15 mouse cellular contexts compared by ENCODE assay signal in genomic region chr11:72147910-72148309, GRCm38 (mm10). TPM values are rescaled to one million over a fixed set of nuclear protein-coding genes. Genes with fewer than 3 reads are reported as not detected.
DNase-seq lines count a peak whose midpoint lies in the region; ATAC-seq and TF ChIP-seq lines count a peak whose summit lies in the region.
"Had no signal": no experiment of that assay in that cellular context is flagged by ENCODE, and none has a peak within 500 bp of the region (broad histone marks: within the 10 kb centered on the region; RNA-seq: fewer than 3 reads in every experiment).

No protein-coding gene starts in this region.

- H3K27me3 ChIP-seq in embryonic facial prominence, embryonic 11.5 days (ENCODE audit: control insufficient read depth, insufficient read depth, low read length): no peaks in the 10 kb centered on the region
- H3K27me3 ChIP-seq in embryonic facial prominence, embryonic 10.5 days (replicated peaks; ENCODE audit: low read depth, poor library complexity, severe bottlenecking): peaks cover 15% of the 10 kb centered on the region
- no peaks in the 10 kb centered on the region for H3K27me3 ChIP-seq in forebrain, embryonic 14.5 days (replicated peaks; ENCODE audit: control insufficient read depth, insufficient read depth, low read length)
- no peaks in the 10 kb centered on the region for H3K27me3 ChIP-seq in hindbrain, embryonic 15.5 days
- no peaks in the 10 kb centered on the region for H3K27me3 ChIP-seq in midbrain, embryonic 16.5 days (ENCODE audit: control insufficient read depth, insufficient read depth, low read depth, low read length)
- no peaks in the 10 kb centered on the region for H3K27me3 ChIP-seq in thymus, adult 2 months (ENCODE audit: control insufficient read depth, insufficient read depth, low read length)

- no peak overlapping the region for H3K9ac ChIP-seq in embryonic facial prominence, embryonic 11.5 days (replicated peaks; ENCODE audit: low read length)
- H3K9ac ChIP-seq in forebrain, embryonic 14.5 days (ENCODE audit: low read length): no peak overlapping the region
- no peak overlapping the region for H3K9ac ChIP-seq in hindbrain, embryonic 15.5 days
- no peak overlapping the region for H3K9ac ChIP-seq in midbrain, embryonic 16.5 days (ENCODE audit: low read depth, low read length)
- H3K9ac ChIP-seq: liver, postnatal 0 days had no signal

- DNase-seq in embryonic facial prominence, embryonic 11.5 days (ENCODE audit: low spot score): no peak
- no peak for DNase-seq in embryonic facial prominence, embryonic 10.5 days (ENCODE audit: low spot score)
- peak; percentile 79 for DNase-seq in forebrain, embryonic 14.5 days (ENCODE audit: low spot score)
- no peak for DNase-seq in thymus, adult 2 months
- no peak for DNase-seq in gastrocnemius, postnatal 10 days
- DNase-seq in ovary, postnatal 36 days (ENCODE audit: low spot score): no peak
- DNase-seq: adrenal gland, adult 2 months; cerebellum, adult 18-20 months; heart, adult 18-20 months; liver, postnatal 0 days; lung, postnatal 36 days had no signal

- H3K4me3 ChIP-seq in embryonic facial prominence, embryonic 11.5 days (ENCODE audit: low read depth, low read length): no peak overlapping the region
- no peak overlapping the region for H3K4me3 ChIP-seq in embryonic facial prominence, embryonic 10.5 days
- no peak overlapping the region for H3K4me3 ChIP-seq in forebrain, embryonic 14.5 days (ENCODE audit: low read depth, low read length)
- H3K4me3 ChIP-seq in hindbrain, embryonic 15.5 days: no peak overlapping the region
- H3K4me3 ChIP-seq in midbrain, embryonic 16.5 days (ENCODE audit: low read depth, low read length): no peak overlapping the region
- H3K4me3 ChIP-seq in thymus, adult 2 months (ENCODE audit: control insufficient read depth, insufficient read depth, low read length): no peak overlapping the region
- H3K4me3 ChIP-seq: erythroblast, embryonic 14.5 days had no signal

- peak; percentile 66; the same call in 1 of the 2 replicates for ATAC-seq in embryonic facial prominence, embryonic 11.5 days (replicated peaks; ENCODE audit: insufficient number of reproducible peaks, low FRiP score, low TSS enrichment, low read depth)
- ATAC-seq in forebrain, embryonic 14.5 days: peak; percentile 72
- peak; percentile 50; the same call in 1 of the 2 replicates for ATAC-seq in hindbrain, embryonic 15.5 days (ENCODE audit: low FRiP score, low read depth)
- ATAC-seq in midbrain, embryonic 16.5 days: 0 out of 2 replicates have a peak, but pooled peaks have one; percentile 37
- ATAC-seq: liver, postnatal 0 days had no signal

- H3K27ac ChIP-seq in embryonic facial prominence, embryonic 11.5 days (replicated peaks; ENCODE audit: low read depth, low read length): no peak overlapping the region
- H3K27ac ChIP-seq in embryonic facial prominence, embryonic 10.5 days (replicated peaks): no peak overlapping the region
- H3K27ac ChIP-seq in forebrain, embryonic 14.5 days (ENCODE audit: low read depth, low read length): no peak overlapping the region
- H3K27ac ChIP-seq in hindbrain, embryonic 15.5 days (replicated peaks): no peak overlapping the region
- H3K27ac ChIP-seq in midbrain, embryonic 16.5 days (ENCODE audit: low read length): no peak overlapping the region
- H3K27ac ChIP-seq in thymus, adult 2 months (ENCODE audit: control insufficient read depth, insufficient read depth, low read length): no peak overlapping the region
- H3K27ac ChIP-seq: kidney, postnatal 0 days had no signal

- TF ChIP-seq POLR2A in thymus, adult 2 months (IDR thresholded peaks at IDR 0.05; ENCODE audit: control insufficient read depth, extremely low read depth, insufficient read depth, low read length, poor library complexity): no peak

- no peaks in the 10 kb centered on the region for H3K4me1 ChIP-seq in embryonic facial prominence, embryonic 11.5 days (ENCODE audit: control insufficient read depth, insufficient read depth, low read length)
- H3K4me1 ChIP-seq in embryonic facial prominence, embryonic 10.5 days: peaks cover 44% of the 10 kb centered on the region
- peaks cover 9% of the 10 kb centered on the region; the same call in 1 of the 2 replicates for H3K4me1 ChIP-seq in forebrain, embryonic 14.5 days (ENCODE audit: control insufficient read depth, insufficient read depth, low read length)
- H3K4me1 ChIP-seq in hindbrain, embryonic 15.5 days (replicated peaks): peaks cover 18% of the 10 kb centered on the region
- H3K4me1 ChIP-seq in midbrain, embryonic 16.5 days (ENCODE audit: control insufficient read depth, insufficient read depth, low read length): peaks cover 18% of the 10 kb centered on the region
- H3K4me1 ChIP-seq in thymus, adult 2 months (replicated peaks; ENCODE audit: control insufficient read depth, insufficient read depth, low read length): no peaks in the 10 kb centered on the region

- H3K36me3 ChIP-seq in embryonic facial prominence, embryonic 11.5 days (replicated peaks; ENCODE audit: control insufficient read depth, insufficient read depth, low read depth, low read length): no peaks in the 10 kb centered on the region
- peaks cover 3% of the 10 kb centered on the region for H3K36me3 ChIP-seq in embryonic facial prominence, embryonic 10.5 days (replicated peaks)
- peaks cover 4% of the 10 kb centered on the region; the same call in 1 of the 2 replicates for H3K36me3 ChIP-seq in forebrain, embryonic 14.5 days (ENCODE audit: control insufficient read depth, insufficient read depth, low read length)
- no peaks in the 10 kb centered on the region for H3K36me3 ChIP-seq in hindbrain, embryonic 15.5 days
- H3K36me3 ChIP-seq in midbrain, embryonic 16.5 days (ENCODE audit: control insufficient read depth, insufficient read depth, low read length): no peaks in the 10 kb centered on the region; the same call in 1 of the 2 replicates
- H3K36me3 ChIP-seq in thymus, adult 2 months (ENCODE audit: control insufficient read depth, insufficient read depth, low read length): no peaks in the 10 kb centered on the region

- H3K4me2 ChIP-seq in embryonic facial prominence, embryonic 11.5 days (ENCODE audit: low read depth, low read length): no peak overlapping the region
- H3K4me2 ChIP-seq in forebrain, embryonic 14.5 days (ENCODE audit: low read length): no peak overlapping the region
- H3K4me2 ChIP-seq in hindbrain, embryonic 15.5 days: no peak overlapping the region
- H3K4me2 ChIP-seq in midbrain, embryonic 16.5 days (ENCODE audit: low read length): no peak overlapping the region

- 46% methylated on average over 3 of the region's 3 CpGs for WGBS in embryonic facial prominence, embryonic 11.5 days
- WGBS in embryonic facial prominence, embryonic 10.5 days: 37% methylated on average over 3 of the region's 3 CpGs
- 4% methylated on average over 3 of the region's 3 CpGs for WGBS in forebrain, embryonic 14.5 days
- WGBS in hindbrain, embryonic 15.5 days: 14% methylated on average over 3 of the region's 3 CpGs
- WGBS in midbrain, embryonic 16.5 days: 5% methylated on average over 3 of the region's 3 CpGs
- WGBS in thymus, adult 2 months: 82% methylated on average over 3 of the region's 3 CpGs

- TF ChIP-seq CTCF in thymus, adult 2 months (IDR thresholded peaks at IDR 0.05; ENCODE audit: borderline replicate concordance, control insufficient read depth, extremely low read depth, insufficient read depth, low read length, poor library complexity): no peak

- no peaks in the 10 kb centered on the region for H3K9me3 ChIP-seq in embryonic facial prominence, embryonic 11.5 days (replicated peaks; ENCODE audit: control insufficient read depth, low read length)
- no peaks in the 10 kb centered on the region for H3K9me3 ChIP-seq in embryonic facial prominence, embryonic 10.5 days
- H3K9me3 ChIP-seq in forebrain, embryonic 14.5 days (replicated peaks; ENCODE audit: control insufficient read depth, low read length): no peaks in the 10 kb centered on the region
- H3K9me3 ChIP-seq in hindbrain, embryonic 15.5 days: no peaks in the 10 kb centered on the region
- H3K9me3 ChIP-seq in midbrain, embryonic 16.5 days (replicated peaks; ENCODE audit: control insufficient read depth, low read length, poor library complexity, severe bottlenecking): no peaks in the 10 kb centered on the region

RNA-seq across cellular contexts. Expression of gene Pitpnm3, which starts 12.3 kb away (rescaled TPM):
- 0.18 and 0.34 TPM in 2 replicates for polyA plus RNA-seq in embryonic facial prominence, embryonic 11.5 days (2014; fragmentation: Nextera tagmentation; extraction: Ambion mirVana)
- 0.23 and 0.24 TPM in 2 replicates for polyA plus RNA-seq in embryonic facial prominence, embryonic 10.5 days (2016; fragmentation: Nextera tagmentation; extraction: Ambion mirVana)
- polyA plus RNA-seq in forebrain, embryonic 14.5 days (2014; fragmentation: Nextera tagmentation; extraction: Ambion mirVana): 0.94 and 1.4 TPM in 2 replicates
- 4.6 and 5.4 TPM in 2 replicates for polyA plus RNA-seq in hindbrain, embryonic 15.5 days (2015; fragmentation: Nextera tagmentation; extraction: Ambion mirVana)
- 5.4 and 6.1 TPM in 2 replicates for polyA plus RNA-seq in midbrain, embryonic 16.5 days (2015; fragmentation: Nextera tagmentation; extraction: Ambion mirVana)
- polyA plus RNA-seq in thymus, adult 2 months (2012; rRNA removed): 0.92 and 1.1 TPM in 2 replicates
- total RNA-seq in gastrocnemius, postnatal 10 days (2021): 1 to 10 TPM; 2.2 to 2.5 TPM
- polyA plus RNA-seq: erythroblast, embryonic 14.5 days; liver, postnatal 0 days had no signal

RNA-seq across cellular contexts. Expression of gene Gm43951, which starts 58.7 kb away (rescaled TPM):
- 0.10 TPM in 1 of 2 replicates, not detected in the other for polyA plus RNA-seq in embryonic facial prominence, embryonic 11.5 days (2014; fragmentation: Nextera tagmentation; extraction: Ambion mirVana)
- 0.72 and 0.83 TPM in 2 replicates for polyA plus RNA-seq in embryonic facial prominence, embryonic 10.5 days (2016; fragmentation: Nextera tagmentation; extraction: Ambion mirVana)
- polyA plus RNA-seq in forebrain, embryonic 14.5 days (2014; fragmentation: Nextera tagmentation; extraction: Ambion mirVana): 0.07 and 0.15 TPM in 2 replicates
- polyA plus RNA-seq in hindbrain, embryonic 15.5 days (2015; fragmentation: Nextera tagmentation; extraction: Ambion mirVana): 1.5 and 1.6 TPM in 2 replicates
- 1.7 and 1.9 TPM in 2 replicates for polyA plus RNA-seq in midbrain, embryonic 16.5 days (2015; fragmentation: Nextera tagmentation; extraction: Ambion mirVana)
- 0.24 and 0.70 TPM in 2 replicates for polyA plus RNA-seq in thymus, adult 2 months (2012; rRNA removed)
- total RNA-seq in gastrocnemius, postnatal 10 days (2021): under 1 TPM; 0.31 to 0.45 TPM
- polyA plus RNA-seq: liver, postnatal 0 days had no signal

RNA-seq across cellular contexts. Expression of gene 4933427D14Rik, which starts 59.3 kb away (rescaled TPM):
- 11.0 and 14.9 TPM in 2 replicates for polyA plus RNA-seq in embryonic facial prominence, embryonic 11.5 days (2014; fragmentation: Nextera tagmentation; extraction: Ambion mirVana)
- polyA plus RNA-seq in embryonic facial prominence, embryonic 10.5 days (2016; fragmentation: Nextera tagmentation; extraction: Ambion mirVana): 17.1 and 19.9 TPM in 2 replicates
- 12.8 and 19.9 TPM in 2 replicates for polyA plus RNA-seq in forebrain, embryonic 14.5 days (2014; fragmentation: Nextera tagmentation; extraction: Ambion mirVana)
- polyA plus RNA-seq in hindbrain, embryonic 15.5 days (2015; fragmentation: Nextera tagmentation; extraction: Ambion mirVana): 16.3 and 20.5 TPM in 2 replicates
- 18.4 and 26.0 TPM in 2 replicates for polyA plus RNA-seq in midbrain, embryonic 16.5 days (2015; fragmentation: Nextera tagmentation; extraction: Ambion mirVana)
- 12.0 and 12.6 TPM in 2 replicates for polyA plus RNA-seq in thymus, adult 2 months (2012; rRNA removed)
- 1 to 10 TPM; 2.0 to 5.6 TPM for total RNA-seq in gastrocnemius, postnatal 10 days (2021)

RNA-seq across cellular contexts. Expression of gene Txndc17, which starts 59.4 kb away (rescaled TPM):
- 175 and 192 TPM in 2 replicates for polyA plus RNA-seq in embryonic facial prominence, embryonic 11.5 days (2014; fragmentation: Nextera tagmentation; extraction: Ambion mirVana)
- 180 TPM in 2 replicates for polyA plus RNA-seq in embryonic facial prominence, embryonic 10.5 days (2016; fragmentation: Nextera tagmentation; extraction: Ambion mirVana)
- 118 and 131 TPM in 2 replicates for polyA plus RNA-seq in forebrain, embryonic 14.5 days (2014; fragmentation: Nextera tagmentation; extraction: Ambion mirVana)
- polyA plus RNA-seq in hindbrain, embryonic 15.5 days (2015; fragmentation: Nextera tagmentation; extraction: Ambion mirVana): 147 and 155 TPM in 2 replicates
- 137 and 145 TPM in 2 replicates for polyA plus RNA-seq in midbrain, embryonic 16.5 days (2015; fragmentation: Nextera tagmentation; extraction: Ambion mirVana)
- polyA plus RNA-seq in thymus, adult 2 months (2012; rRNA removed): 36.3 and 44.9 TPM in 2 replicates
- 10 to 100 TPM; 37.9 to 40.3 TPM for total RNA-seq in gastrocnemius, postnatal 10 days (2021)
